Mouse (Mus musculus): ENCODE data around the gene Hormad1. TPM values are rescaled to one million over a fixed set of nuclear protein-coding genes. Genes with fewer than 3 reads are reported as not detected.
A peak's percentile ranks its signal among the peaks of the same experiment; 100 is the strongest.

Gene Hormad1
- total RNA-seq, 1 experiment from 2014 or later, result not detected

- peak; percentile 94 to 96 for ATAC-seq (replicated peaks in 1 of 2; ENCODE audit: insufficient read depth in 1 of 2, low FRiP score in 2 of 2, low TSS enrichment in 1 of 2, low read depth in 1 of 2, poor library complexity in 2 of 2, severe bottlenecking in 2 of 2)
Measured at GRCm38 (mm10) chr3:95624628-95625503, 65.4 kb downstream of the Hormad1 start, which contains the start of gene Ensa. Ensa (plus strand) TSS chr3:95624993.

GRCm38 (mm10) chr3:95627763-95628162 is 68.3 kb downstream of the Hormad1 start:
- ATAC-seq (replicated peaks in 1 of 2; ENCODE audit: insufficient read depth in 1 of 2, low FRiP score in 2 of 2, low TSS enrichment in 1 of 2, low read depth in 1 of 2, poor library complexity in 2 of 2, severe bottlenecking in 2 of 2), result no peak

- no peak for ATAC-seq (replicated peaks in 1 of 2; ENCODE audit: insufficient read depth in 1 of 2, low FRiP score in 2 of 2, low TSS enrichment in 1 of 2, low read depth in 1 of 2, poor library complexity in 2 of 2, severe bottlenecking in 2 of 2)
Measured at GRCm38 (mm10) chr3:95629755-95630154, 70.3 kb downstream of the Hormad1 start.

DNA sequence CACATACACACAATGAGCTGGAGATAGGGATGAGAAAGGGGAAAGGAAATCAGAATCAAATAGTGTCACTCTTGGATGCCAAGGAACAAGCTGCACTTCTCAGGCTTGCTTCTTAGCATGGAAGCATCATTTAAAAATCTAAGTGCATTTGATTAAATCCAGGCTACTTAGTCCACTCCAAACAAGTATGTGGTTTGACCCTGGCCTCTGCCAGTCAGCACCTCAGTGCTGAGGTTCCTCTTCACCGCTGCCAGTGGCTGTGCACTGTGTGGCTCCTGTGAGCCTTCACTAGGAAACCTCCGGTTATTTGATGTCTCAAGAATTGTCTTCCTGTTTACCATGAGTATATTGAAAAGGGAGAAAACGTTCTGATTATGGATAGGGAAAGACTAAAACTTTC is 71.4 kb downstream of the Hormad1 start:
- no peak for ATAC-seq (replicated peaks in 1 of 2; ENCODE audit: insufficient read depth in 1 of 2, low FRiP score in 2 of 2, low TSS enrichment in 1 of 2, low read depth in 1 of 2, poor library complexity in 2 of 2, severe bottlenecking in 2 of 2)

- no peak for ATAC-seq (replicated peaks in 1 of 2; ENCODE audit: insufficient read depth in 1 of 2, low FRiP score in 2 of 2, low TSS enrichment in 1 of 2, low read depth in 1 of 2, poor library complexity in 2 of 2, severe bottlenecking in 2 of 2)
Measured at GRCm38 (mm10) chr3:95631304-95631703, 71.8 kb downstream of the Hormad1 start.

DNA sequence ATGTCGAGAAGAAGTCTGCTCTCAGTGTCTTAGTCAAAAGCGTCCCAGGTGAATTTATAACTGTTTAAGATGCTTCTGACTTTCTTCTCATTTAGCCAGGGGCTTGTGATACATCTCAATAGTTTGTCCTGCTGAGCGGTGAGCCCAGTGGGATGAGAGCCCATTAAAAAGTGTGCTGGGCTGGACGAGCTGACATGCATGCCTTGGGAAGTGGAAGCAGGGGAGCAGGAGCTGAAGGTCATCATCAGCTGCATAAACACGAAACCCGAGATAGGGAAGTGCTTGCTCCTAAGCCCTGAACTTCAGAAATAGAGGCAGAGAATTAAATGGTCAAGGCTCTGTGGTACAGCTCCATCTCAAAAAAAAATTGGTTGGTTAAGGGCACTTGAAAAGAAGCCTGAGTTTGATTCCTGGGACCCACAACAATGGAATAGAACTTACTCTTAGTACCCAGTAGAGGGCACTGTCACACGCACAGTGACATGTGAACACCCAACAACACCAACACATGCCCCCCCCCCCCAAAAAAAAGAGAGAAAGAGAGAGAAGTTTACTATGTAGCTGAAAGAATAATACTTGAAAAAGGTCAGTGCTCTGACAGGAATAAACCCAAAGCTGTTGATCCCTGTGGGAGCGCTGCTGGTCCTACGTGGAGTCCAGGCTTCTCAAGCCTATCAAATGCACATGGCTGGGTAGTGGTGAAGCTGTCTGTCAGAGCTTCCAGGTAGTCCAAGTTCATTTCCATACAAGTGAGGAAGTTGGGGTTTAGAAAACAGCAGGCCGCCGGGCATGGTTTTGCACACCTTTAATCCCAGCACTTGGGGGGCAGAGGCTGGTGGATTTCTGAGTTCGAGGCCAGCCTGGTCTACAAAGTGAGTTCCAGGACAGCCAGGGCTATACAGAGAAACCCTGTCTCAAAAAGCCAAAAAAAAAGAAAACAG is 73.4 kb downstream of the Hormad1 start:
- ATAC-seq (replicated peaks in 1 of 2; ENCODE audit: insufficient read depth in 1 of 2, low FRiP score in 2 of 2, low TSS enrichment in 1 of 2, low read depth in 1 of 2, poor library complexity in 2 of 2, severe bottlenecking in 2 of 2), result peak; percentile 22 to 43; a peak in 2 of 4 replicates

DNA sequence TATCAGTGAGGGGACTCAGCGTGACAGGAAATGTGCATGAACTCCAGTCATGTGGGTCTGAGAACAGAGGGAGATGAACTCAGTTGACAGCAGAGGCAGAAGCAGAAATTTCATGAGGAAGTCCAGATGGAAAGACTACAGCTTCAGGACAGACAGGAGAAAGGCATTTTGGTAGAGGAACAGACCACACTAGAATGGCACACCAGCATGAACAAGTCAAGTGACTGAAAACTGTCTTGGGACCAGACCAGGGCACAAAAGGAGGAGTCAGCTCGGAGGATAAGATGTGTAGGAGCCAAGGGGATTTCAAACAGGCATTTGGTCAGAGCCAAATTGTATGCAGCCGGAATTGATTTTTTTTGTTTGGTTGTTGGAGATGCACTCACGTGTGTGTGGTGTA is 76.2 kb downstream of the Hormad1 start:
- no peak for ATAC-seq (replicated peaks in 1 of 2; ENCODE audit: insufficient read depth in 1 of 2, low FRiP score in 2 of 2, low TSS enrichment in 1 of 2, low read depth in 1 of 2, poor library complexity in 2 of 2, severe bottlenecking in 2 of 2)

- ATAC-seq (replicated peaks in 1 of 2; ENCODE audit: insufficient read depth in 1 of 2, low FRiP score in 2 of 2, low TSS enrichment in 1 of 2, low read depth in 1 of 2, poor library complexity in 2 of 2, severe bottlenecking in 2 of 2), result no peak
Measured at GRCm38 (mm10) chr3:95636072-95636471, 76.6 kb downstream of the Hormad1 start.

Other genes starting within 250 kb of the Hormad1 start
- 103 and 119 TPM in 2 replicates for gene Cers2, start 244.9 kb upstream of the Hormad1 start, total RNA-seq (2017)
- 37.0 and 46.7 TPM in 2 replicates for gene Setdb1, start 202.5 kb upstream of the Hormad1 start, total RNA-seq (2017)
- not detected in 2 replicates for gene 4930558C23Rik, start 156.8 kb upstream of the Hormad1 start, total RNA-seq (2017)
- 28.8 and 29.3 TPM in 2 replicates for gene Arnt, start 125.3 kb upstream of the Hormad1 start, total RNA-seq (2017)
- not detected in 2 replicates for gene Ctsk, start 60.4 kb upstream of the Hormad1 start, total RNA-seq (2017)
- 73.4 and 145 TPM in 2 replicates for gene Ctss, start 32.9 kb upstream of the Hormad1 start, total RNA-seq (2017)
- gene Golph3l, start 29.3 kb downstream of the Hormad1 start, total RNA-seq (2017), result 67.3 and 71.2 TPM in 2 replicates
- 106 and 109 TPM in 2 replicates for gene Ensa, start 65.3 kb downstream of the Hormad1 start, total RNA-seq (2017)
- gene Mcl1, start 99.1 kb downstream of the Hormad1 start, total RNA-seq (2017), result 285 and 320 TPM in 2 replicates
- gene Adamtsl4, start 128.2 kb downstream of the Hormad1 start, total RNA-seq (2017), result 0.13 TPM in 1 of 2 replicates, not detected in the other
- gene Ecm1, start 179.9 kb downstream of the Hormad1 start, total RNA-seq (2017), result 0.75 and 4.1 TPM in 2 replicates
- gene Tars2, start 200.5 kb downstream of the Hormad1 start, total RNA-seq (2017), result 44.8 and 45.2 TPM in 2 replicates